9 mouse cellular contexts compared by ENCODE assay signal in the genomic region with DNA sequence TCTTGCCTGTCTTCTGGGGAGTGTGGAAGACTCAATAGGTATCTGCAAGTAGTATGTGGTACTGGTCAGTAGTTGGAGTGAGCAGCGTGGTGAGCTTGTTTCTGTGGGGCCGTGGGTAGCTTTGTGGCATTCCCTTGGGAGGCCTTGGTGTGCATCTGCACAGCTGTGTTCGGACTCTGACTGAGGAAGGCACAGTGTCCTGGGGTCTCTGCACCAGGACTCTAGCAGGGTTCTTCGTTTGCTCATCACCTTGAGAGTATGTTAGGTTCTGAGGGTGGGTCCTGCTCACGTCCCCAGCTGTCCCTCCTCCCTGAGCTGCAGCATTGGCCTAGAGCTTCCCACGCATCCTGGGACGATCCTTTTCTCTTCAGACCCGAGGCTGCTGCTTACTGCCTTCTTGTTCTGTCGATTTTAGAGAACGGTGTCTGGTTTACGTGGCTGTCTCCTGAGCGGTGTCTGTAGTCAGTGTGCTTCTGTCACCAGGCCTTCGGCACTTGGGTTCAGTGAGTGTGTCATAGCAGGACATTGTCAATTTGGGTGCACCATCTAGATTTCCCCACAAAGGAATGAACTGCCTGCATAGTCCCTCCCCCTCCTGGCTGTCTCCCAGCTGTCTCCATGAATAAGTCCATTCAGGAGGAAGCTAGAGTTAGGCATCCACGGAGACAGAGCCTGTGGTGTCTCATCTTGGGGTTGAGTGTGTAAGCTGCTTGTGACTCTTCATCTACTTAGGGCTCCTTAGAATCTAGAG. TPM values are rescaled to one million over a fixed set of nuclear protein-coding genes. Genes with fewer than 3 reads are reported as not detected.
DNase-seq lines count a peak whose midpoint lies in the region; ATAC-seq and TF ChIP-seq lines count a peak whose summit lies in the region.
"Had no signal": no experiment of that assay in that cellular context is flagged by ENCODE, and none has a peak within 500 bp of the region (broad histone marks: within the 10 kb centered on the region; RNA-seq: fewer than 3 reads in every experiment).

No protein-coding gene starts in this region.

- H3K4me2 ChIP-seq in intestine, embryonic 16.5 days (ENCODE audit: low read depth, low read length): no peak overlapping the region
- H3K4me2 ChIP-seq in intestine, postnatal 0 days (replicated peaks; ENCODE audit: low read depth): no peak overlapping the region
- H3K4me2 ChIP-seq in forebrain, embryonic 16.5 days (ENCODE audit: low read length): no peak overlapping the region

- ATAC-seq in intestine, embryonic 16.5 days: 0 out of 2 replicates have a peak, but pooled peaks have one; percentile 46
- no peak for ATAC-seq in intestine, postnatal 0 days
- peak; percentile 42; the same call in 1 of the 2 replicates for ATAC-seq in forebrain, embryonic 16.5 days

- H3K27me3 ChIP-seq in intestine, embryonic 16.5 days (replicated peaks; ENCODE audit: control insufficient read depth, insufficient read depth, low read length): no peaks in the 10 kb centered on the region
- no peaks in the 10 kb centered on the region for H3K27me3 ChIP-seq in intestine, postnatal 0 days (replicated peaks; ENCODE audit: control insufficient read depth, insufficient read depth, low read length)
- no peaks in the 10 kb centered on the region for H3K27me3 ChIP-seq in forebrain, embryonic 16.5 days (replicated peaks; ENCODE audit: control insufficient read depth, insufficient read depth, low read length)

- H3K36me3 ChIP-seq in intestine, embryonic 16.5 days (ENCODE audit: control insufficient read depth, insufficient read depth, low read length): peaks cover 3% of the 10 kb centered on the region
- peaks cover 38% of the 10 kb centered on the region for H3K36me3 ChIP-seq in intestine, postnatal 0 days (ENCODE audit: control insufficient read depth, insufficient read depth)
- peaks cover 4% of the 10 kb centered on the region; the same call in 1 of the 2 replicates for H3K36me3 ChIP-seq in forebrain, embryonic 16.5 days (ENCODE audit: control insufficient read depth, insufficient read depth)

- H3K4me3 ChIP-seq in intestine, embryonic 16.5 days (ENCODE audit: low read length): no peak overlapping the region
- no peak overlapping the region for H3K4me3 ChIP-seq in intestine, postnatal 0 days (ENCODE audit: low read depth, low read length)
- H3K4me3 ChIP-seq in forebrain, embryonic 16.5 days (replicated peaks; ENCODE audit: low read length): no peak overlapping the region
- H3K4me3 ChIP-seq: erythroblast, embryonic 14.5 days had no signal

- TF ChIP-seq CTCF in intestine, postnatal 0 days (IDR thresholded peaks at IDR 0.05; ENCODE audit: low read depth): no peak

- H3K27ac ChIP-seq in intestine, embryonic 16.5 days (ENCODE audit: low read length): no peak overlapping the region
- H3K27ac ChIP-seq in intestine, postnatal 0 days (ENCODE audit: low read depth, low read length): no peak overlapping the region
- 0 out of 2 replicates have a peak overlapping the region, but pooled peaks have one; percentile 9 for H3K27ac ChIP-seq in forebrain, embryonic 16.5 days (ENCODE audit: low read length)

- H3K9me3 ChIP-seq in intestine, embryonic 16.5 days (ENCODE audit: control insufficient read depth, low read length): no peaks in the 10 kb centered on the region
- no peaks in the 10 kb centered on the region for H3K9me3 ChIP-seq in intestine, postnatal 0 days (ENCODE audit: control insufficient read depth)
- no peaks in the 10 kb centered on the region for H3K9me3 ChIP-seq in forebrain, embryonic 16.5 days (ENCODE audit: control insufficient read depth, low read length)

- no peak overlapping the region for H3K9ac ChIP-seq in intestine, embryonic 16.5 days (ENCODE audit: low read depth, low read length)
- no peak overlapping the region for H3K9ac ChIP-seq in intestine, postnatal 0 days (ENCODE audit: low read depth, low read length)
- H3K9ac ChIP-seq in forebrain, embryonic 16.5 days (replicated peaks; ENCODE audit: low read depth, low read length): no peak overlapping the region

- peak; percentile 91 for DNase-seq in brain, adult 2 months (ENCODE audit: low read depth, low spot score)
- DNase-seq in mesoderm, embryonic 11.5 days (ENCODE audit: low read depth, low spot score): peak; percentile 23
- DNase-seq in ovary, adult 18-20 months (ENCODE audit: low spot score): no peak
- no peak for DNase-seq in yolk sac, embryonic 10.5 days (ENCODE audit: low spot score)

- WGBS in intestine, embryonic 16.5 days: 74% methylated on average over 14 of the region's 14 CpGs
- WGBS in intestine, postnatal 0 days: 84% methylated on average over 14 of the region's 14 CpGs
- WGBS in forebrain, embryonic 16.5 days: 73% methylated on average over 14 of the region's 14 CpGs

- H3K4me1 ChIP-seq in intestine, embryonic 16.5 days (ENCODE audit: control insufficient read depth, insufficient read depth, low read length): no peaks in the 10 kb centered on the region
- H3K4me1 ChIP-seq in intestine, postnatal 0 days (replicated peaks; ENCODE audit: control insufficient read depth, insufficient read depth, low read length): no peaks in the 10 kb centered on the region; the same call in 1 of the 2 replicates
- peaks cover 14% of the 10 kb centered on the region for H3K4me1 ChIP-seq in forebrain, embryonic 16.5 days (replicated peaks; ENCODE audit: control insufficient read depth, insufficient read depth, low read length)

RNA-seq across cellular contexts. Expression of a gene that starts 42.4 kb away (rescaled TPM):
- 0.37 TPM in 1 of 2 replicates, not detected in the other for polyA plus RNA-seq in intestine, embryonic 16.5 days (2015; fragmentation: Nextera tagmentation; extraction: Ambion mirVana)
- 0.27 and 0.38 TPM in 2 replicates for polyA plus RNA-seq in intestine, postnatal 0 days (2015; fragmentation: Nextera tagmentation; extraction: Ambion mirVana)
- 0.52 and 0.66 TPM in 2 replicates for polyA plus RNA-seq in forebrain, embryonic 16.5 days (2015; fragmentation: Nextera tagmentation; extraction: Ambion mirVana)
- polyA plus RNA-seq: erythroblast, embryonic 14.5 days; neural tube, embryonic 11.5 days had no signal

Comparison
In these comparisons a context has a peak if more than half of its experiments do, and no peak if none do; other contexts are left out.
1. DNase-seq: peak in brain, adult 2 months (single experiment) and mesoderm, embryonic 11.5 days (single experiment); none in ovary, adult 18-20 months (single experiment) and yolk sac, embryonic 10.5 days (single experiment).